Mouse (Mus musculus) olfactory bulb, adult 2 months (tissue): ENCODE data around the gene Ccdc88c. TPM values are rescaled to one million over a fixed set of nuclear protein-coding genes. Genes with fewer than 3 reads are reported as not detected.

ENCODE experiments used
- H3K27ac ChIP-seq: fragments of 200-500 bp; 2 replicates; pipeline ENCODE4 v1.5.1; 2012; ENCODE audit warnings: low read depth, low read length; ENCODE audit not compliant: insufficient read depth
- H3K4me1 ChIP-seq: fragments of 200-500 bp; 2 replicates; pipeline ENCODE4 v1.6.1; 2012; ENCODE audit warnings: low read length; ENCODE audit not compliant: control insufficient read depth, insufficient read depth
- H3K4me3 ChIP-seq: fragments of 200-500 bp; 2 replicates; pipeline ENCODE4 v1.5.1; 2012; ENCODE audit warnings: mild to moderate bottlenecking, low read depth, low read length, moderate library complexity; ENCODE audit not compliant: insufficient read depth
- CTCF ChIP-seq: fragments of 200-500 bp; IDR thresholded peaks from 2 replicates; pipeline ENCODE4 v1.5.1; 2012; ENCODE audit warnings: low read depth, mild to moderate bottlenecking, low read length, moderate library complexity; ENCODE audit not compliant: insufficient read depth
- POLR2A ChIP-seq: fragments of 200-500 bp; IDR thresholded peaks from 2 replicates; pipeline ENCODE4 v1.6.1; 2012; ENCODE audit warnings: mild to moderate bottlenecking, low read depth, low read length, moderate library complexity; ENCODE audit not compliant: insufficient read depth
- WGBS: fragments of 180-500 bp; shearing (Covaris S2); methylation state at CpG from one replicate; pipeline ENCODE4 v1.1.7; 2018; 5-methylcytosine and 5-hydroxymethylcytosine counted together
- polyA plus RNA-seq: library from polyadenylated mRNA; stranded (reverse); fragments of >200 nt; gene quantifications from 2 replicates; pipeline ENCODE4 v1.2.4, GENCODE M21; 2012; ENCODE audit warnings: low replicate concordance; ENCODE audit not compliant: missing spikeins, insufficient read depth, insufficient read length

Gene Ccdc88c
- polyA plus RNA-seq, 1 experiment = 56.2 TPM

DNA sequence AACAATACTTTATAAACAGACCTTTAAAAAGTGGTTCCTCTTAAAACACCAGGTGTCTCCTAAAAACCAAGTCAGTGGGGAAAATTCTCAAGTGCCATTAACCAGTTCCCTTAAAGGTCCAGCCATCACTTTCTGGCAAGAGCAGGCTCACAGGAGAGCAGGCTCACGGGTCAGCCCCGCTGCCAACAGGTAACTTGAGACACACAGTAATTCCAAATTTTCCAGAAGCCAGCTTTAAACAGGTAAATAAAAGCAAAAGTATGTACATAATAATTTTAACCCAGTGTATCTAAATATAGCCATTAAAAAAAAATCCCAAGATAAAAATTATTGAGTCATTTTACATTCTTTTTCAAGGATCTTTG, 43.1 kb downstream of the Ccdc88c start:
- TF ChIP-seq CTCF (no peak), POLR2A (no peak)
- no peak overlapping the region for H3K27ac ChIP-seq
- peaks cover 45% of the 10 kb centered on the region for H3K4me1 ChIP-seq
- WGBS = 96% methylated on average over 2 of the region's 2 CpGs
- no peak overlapping the region for H3K4me3 ChIP-seq

DNA sequence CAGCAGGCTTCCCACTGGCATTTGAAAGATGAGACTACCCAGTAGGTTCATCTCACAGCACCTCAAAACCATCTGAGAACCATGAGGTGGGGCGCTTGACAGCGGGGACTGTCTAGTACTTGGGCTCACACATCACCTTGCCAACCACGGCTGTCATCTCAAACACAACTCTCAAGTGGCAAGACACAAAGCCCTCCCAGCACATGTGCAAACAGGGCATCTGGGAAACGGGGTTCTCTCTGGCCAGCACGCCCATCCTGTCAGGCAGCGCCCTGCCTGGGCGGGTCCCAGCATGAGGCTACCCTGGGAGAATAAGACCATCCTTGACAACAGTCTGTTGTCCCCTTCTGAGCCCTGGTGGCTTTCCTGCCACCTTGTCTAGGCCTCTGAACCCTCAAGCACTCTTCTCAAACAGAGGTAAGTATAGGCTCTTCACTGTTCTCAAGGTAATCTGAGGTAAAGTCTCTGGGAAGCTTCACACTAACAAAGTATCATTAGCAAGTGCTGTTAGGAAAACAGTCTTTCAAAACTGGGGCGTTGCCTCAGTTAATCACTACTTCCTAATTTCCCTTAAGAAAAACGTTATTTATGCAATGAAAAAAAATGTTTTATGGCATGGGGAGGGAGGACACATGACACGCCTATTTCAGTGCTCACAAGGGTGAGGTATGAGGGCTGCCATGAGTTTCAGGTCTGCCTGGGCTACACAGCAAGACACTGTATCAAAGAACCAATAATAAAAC, 43.6 kb downstream of the Ccdc88c start:
- Histone ChIP-seq H3K4me3 (no peak overlapping the region), H3K27ac (no peak overlapping the region), H3K4me1 (peaks cover 40% of the 10 kb centered on the region)
- no peak for TF ChIP-seq CTCF
- no peak for TF ChIP-seq POLR2A
- WGBS = 70% methylated on average over 10 of the region's 10 CpGs

DNA sequence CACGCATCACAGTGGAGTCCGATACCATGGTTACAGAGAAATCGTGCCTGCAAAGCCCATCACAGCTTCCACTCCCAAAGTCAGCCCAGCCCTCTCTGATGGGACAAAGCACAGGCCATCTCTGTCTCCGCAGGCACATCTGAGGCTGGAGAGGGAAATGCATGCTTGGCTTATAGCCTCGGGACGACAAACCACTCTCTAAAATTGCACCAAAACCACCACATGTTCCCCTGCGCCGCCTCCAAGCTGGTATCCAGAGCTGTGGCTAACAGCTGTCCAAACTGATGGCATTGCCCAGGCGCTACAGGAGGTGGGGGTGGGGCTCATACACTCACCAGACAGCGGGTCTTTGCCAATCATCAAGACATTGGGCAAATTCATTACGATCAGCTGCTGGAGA, 45.3 kb downstream of the Ccdc88c start:
- no peak overlapping the region for H3K4me3 ChIP-seq
- peaks cover 39% of the 10 kb centered on the region for H3K4me1 ChIP-seq
- no peak for TF ChIP-seq CTCF
- no peak for TF ChIP-seq POLR2A
- whole genome bisulfite sequencing = 56% methylated on average over 11 of the region's 11 CpGs
- H3K27ac ChIP-seq = no peak overlapping the region

DNA sequence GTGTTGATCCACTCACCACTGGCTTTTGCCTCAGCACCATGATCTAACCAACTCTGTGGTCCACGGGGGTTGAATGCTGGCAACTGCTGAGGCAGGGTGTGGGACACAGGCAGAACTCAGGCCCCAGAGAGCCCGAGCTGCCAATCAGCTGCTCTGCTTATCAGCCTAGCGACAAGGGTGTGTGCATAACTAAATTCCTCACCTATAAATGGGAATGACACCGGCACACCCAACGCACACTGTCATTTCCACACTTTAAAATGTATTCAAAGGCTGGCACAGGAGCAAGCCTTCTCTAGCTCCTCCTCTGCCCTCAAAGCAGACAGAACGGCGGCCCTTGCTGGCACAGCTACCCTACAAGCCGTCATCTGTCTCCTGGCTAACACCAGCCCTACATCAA, 46.6 kb downstream of the Ccdc88c start:
- TF ChIP-seq POLR2A (no peak), CTCF (no peak)
- H3K4me1 ChIP-seq = peaks cover 41% of the 10 kb centered on the region
- H3K4me3 ChIP-seq = no peak overlapping the region
- 81% methylated on average over 8 of the region's 8 CpGs for WGBS
- H3K27ac ChIP-seq = no peak overlapping the region

DNA sequence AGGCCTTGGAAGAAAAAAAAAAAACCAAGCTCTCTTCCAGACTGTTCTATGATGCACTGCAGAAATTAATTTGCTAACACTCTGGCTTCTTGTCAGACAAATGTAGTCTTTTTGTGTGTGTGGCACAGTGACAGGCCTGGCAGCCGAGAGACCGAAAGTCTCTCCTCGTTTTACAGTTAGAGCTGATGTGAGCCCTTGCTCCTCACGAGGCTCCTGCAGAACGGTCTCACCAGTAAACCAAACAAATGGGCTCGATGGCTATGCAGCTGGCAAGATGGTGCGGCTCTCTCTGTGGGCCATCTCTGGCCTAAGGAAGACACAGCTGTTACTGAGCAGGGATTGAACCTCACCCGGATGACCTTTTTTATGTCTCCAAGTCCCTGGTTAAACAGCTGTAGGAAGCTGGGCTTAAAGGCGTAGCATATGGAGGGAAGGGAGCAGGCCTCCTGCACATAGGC, 48.3 kb downstream of the Ccdc88c start:
- Histone ChIP-seq H3K27ac (no peak overlapping the region), H3K4me3 (no peak overlapping the region), H3K4me1 (peaks cover 30% of the 10 kb centered on the region)
- TF ChIP-seq POLR2A (no peak), CTCF (no peak)
- 78% methylated on average over 9 of the region's 9 CpGs for whole genome bisulfite sequencing

DNA sequence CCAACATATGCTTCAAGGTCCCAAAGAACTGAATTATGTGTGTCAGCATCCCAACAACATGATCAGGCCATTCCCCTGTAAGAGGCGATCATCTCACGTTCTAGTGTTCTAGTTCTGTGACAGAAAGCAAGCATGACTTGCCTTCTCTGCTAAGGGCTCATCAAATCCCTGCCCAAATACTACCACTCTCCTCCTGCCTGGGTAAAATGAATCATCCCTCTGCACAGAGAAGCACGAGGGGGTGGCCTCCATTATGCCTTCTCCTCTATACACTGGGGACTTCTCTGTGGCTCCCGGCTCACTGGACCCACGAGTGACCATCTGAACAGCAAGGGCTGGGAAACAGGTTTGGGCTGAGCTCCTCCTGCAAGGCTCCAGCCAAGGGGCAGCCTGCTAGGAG, 49.2 kb downstream of the Ccdc88c start:
- Histone ChIP-seq H3K4me3 (no peak overlapping the region), H3K4me1 (peaks cover 24% of the 10 kb centered on the region), H3K27ac (peak overlapping the region; percentile 18; the same call in 1 of the 2 replicates)
- TF ChIP-seq POLR2A (no peak), CTCF (no peak)
- 31% methylated on average over 5 of the region's 5 CpGs for WGBS

DNA sequence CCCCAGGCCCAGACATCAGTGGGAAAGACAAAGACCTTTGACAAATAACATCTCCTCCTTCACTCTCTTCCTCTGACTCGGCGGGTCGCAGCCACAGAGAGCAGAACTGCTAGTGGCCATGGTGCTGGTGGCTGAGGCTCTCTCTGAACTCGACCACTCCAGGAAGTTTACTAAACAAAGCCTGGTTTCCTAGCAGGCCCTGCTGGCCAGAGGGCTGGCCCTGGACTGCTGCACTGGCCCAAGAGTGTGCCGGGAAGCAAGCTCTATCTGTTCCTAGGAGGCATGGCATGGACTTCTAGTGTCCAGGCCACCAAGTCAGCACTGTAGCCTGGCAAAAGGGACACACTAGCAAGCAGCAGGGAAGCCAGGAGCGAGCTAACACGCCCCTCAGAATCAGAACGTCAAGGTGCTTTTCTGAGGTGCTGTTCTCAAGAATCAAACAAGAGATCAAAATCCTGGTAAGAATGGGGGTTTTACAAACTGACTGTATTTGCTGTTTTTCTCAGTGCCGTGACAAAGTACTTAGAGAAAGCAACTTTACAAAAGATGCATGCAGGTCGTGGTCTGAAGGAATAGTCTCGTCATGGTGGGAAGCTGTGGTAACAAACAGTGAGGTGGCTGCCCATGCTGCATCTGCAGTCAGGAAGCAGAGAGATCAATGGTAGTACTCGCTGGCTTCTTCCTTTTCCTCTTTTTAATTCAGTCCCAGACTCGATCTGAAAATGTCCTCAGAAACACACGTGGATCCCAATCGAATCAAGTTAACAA, 50.7 kb downstream of the Ccdc88c start:
- no peak for TF ChIP-seq POLR2A
- no peak for TF ChIP-seq CTCF
- Histone ChIP-seq H3K4me1 (peaks cover 22% of the 10 kb centered on the region), H3K4me3 (no peak overlapping the region), H3K27ac (no peak overlapping the region)
- WGBS = 81% methylated on average over 15 of the region's 15 CpGs

DNA sequence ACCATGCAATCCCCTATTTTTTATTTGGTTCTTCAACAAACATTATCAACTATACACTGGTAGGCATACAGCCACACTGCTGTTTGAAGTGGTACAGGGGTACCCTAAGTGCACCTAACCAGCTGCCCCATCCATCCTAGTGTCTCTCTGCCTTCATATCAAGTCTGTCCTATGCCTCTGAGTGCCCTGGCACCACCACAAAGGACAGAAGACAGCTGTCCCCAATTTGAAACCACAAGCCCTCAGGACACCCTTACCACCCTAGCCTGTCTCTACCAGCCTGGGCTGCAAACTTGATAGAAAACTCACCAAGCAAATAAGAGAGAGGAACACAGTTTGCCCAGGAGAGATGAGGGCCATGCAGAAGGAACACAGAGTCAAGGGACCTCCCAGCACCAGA, 51.3 kb downstream of the Ccdc88c start:
- TF ChIP-seq POLR2A = no peak
- H3K27ac ChIP-seq = no peak overlapping the region

DNA sequence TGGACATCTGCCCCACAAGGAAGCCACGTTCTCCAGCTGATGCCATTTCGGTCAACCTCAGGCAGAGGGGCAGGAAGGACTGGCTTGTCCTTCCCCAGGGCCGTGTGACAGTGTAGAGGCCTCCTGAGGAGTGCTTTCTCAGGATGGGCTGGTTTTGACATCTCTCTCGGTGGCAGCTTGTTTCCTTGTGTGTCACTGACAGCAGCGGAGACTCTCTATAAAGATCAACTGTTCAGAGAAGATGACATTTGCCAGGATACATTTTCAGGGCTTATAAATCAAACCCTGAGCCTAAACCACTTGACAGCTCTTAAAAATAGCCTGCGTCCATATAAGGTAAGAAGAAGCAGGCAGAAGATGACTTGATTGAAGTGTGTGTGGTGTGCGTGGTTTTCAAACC, 59.0 kb downstream of the Ccdc88c start:
- no peak for TF ChIP-seq POLR2A
- no peak for TF ChIP-seq CTCF
- whole genome bisulfite sequencing = 89% methylated on average over 7 of the region's 7 CpGs
- H3K27ac ChIP-seq = no peak overlapping the region
- no peak overlapping the region for H3K4me3 ChIP-seq
- H3K4me1 ChIP-seq = peaks cover 24% of the 10 kb centered on the region

More for the DNA sequence above, 51.3 kb downstream of the Ccdc88c start:
- H3K4me3 ChIP-seq = no peak overlapping the region
- H3K4me1 ChIP-seq = peaks cover 21% of the 10 kb centered on the region
